Mouse (Mus musculus): Measurements from ENCODE around the gene Vmn2r69.

Gene Vmn2r69

GRCm38 (mm10) chr7:85415820-85416219 is at the start of gene Vmn2r69:
Vmn2r69 (minus strand) TSS chr7:85415920.
- DNase-seq (ENCODE audit: low spot score in 2 of 2): no peak

Data from frontal cortex, postnatal 25 days (tissue).